Mouse (Mus musculus): ENCODE results near the gene Gimap7. TPM values are rescaled to one million over a fixed set of nuclear protein-coding genes. Genes with fewer than 3 reads are reported as not detected.

Gene Gimap7
- polyA plus RNA-seq, 1 experiment from 2014 or later = not detected

DNA sequence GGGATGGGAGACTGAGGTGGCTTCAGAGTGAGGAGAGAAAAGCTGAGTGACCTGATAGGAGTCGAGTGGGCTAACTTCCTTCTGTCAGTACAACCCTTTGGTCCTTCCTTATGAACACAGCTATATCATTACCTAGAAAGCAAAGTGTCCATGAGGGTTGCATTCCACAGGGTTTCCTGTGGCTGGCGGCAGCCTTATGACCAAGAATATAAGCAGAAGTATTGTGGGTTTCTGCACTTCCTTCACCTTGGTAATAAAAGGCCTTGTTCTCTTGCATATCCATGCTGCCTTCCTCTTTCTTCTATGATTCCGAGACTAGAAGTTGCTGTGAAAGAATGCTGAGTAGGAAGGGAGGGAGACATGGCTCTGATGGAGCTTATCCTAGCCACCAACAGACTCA, 19.5 kb upstream of the Gimap7 start:
- no peak overlapping the region for H3K27ac ChIP-seq
- no peak overlapping the region for H3K4me3 ChIP-seq
- DNase-seq (ENCODE audit: extremely low spot score, low spot score) = no peak
- no peaks in the 10 kb centered on the region for H3K9me3 ChIP-seq
- peaks cover 7% of the 10 kb centered on the region; the same call in 1 of the 2 replicates for H3K4me1 ChIP-seq
- WGBS = 79% methylated on average over 3 of the region's 3 CpGs
- no peaks in the 10 kb centered on the region for H3K36me3 ChIP-seq (replicated peaks)
- no peaks in the 10 kb centered on the region for H3K27me3 ChIP-seq (ENCODE audit: poor library complexity, severe bottlenecking)

DNA sequence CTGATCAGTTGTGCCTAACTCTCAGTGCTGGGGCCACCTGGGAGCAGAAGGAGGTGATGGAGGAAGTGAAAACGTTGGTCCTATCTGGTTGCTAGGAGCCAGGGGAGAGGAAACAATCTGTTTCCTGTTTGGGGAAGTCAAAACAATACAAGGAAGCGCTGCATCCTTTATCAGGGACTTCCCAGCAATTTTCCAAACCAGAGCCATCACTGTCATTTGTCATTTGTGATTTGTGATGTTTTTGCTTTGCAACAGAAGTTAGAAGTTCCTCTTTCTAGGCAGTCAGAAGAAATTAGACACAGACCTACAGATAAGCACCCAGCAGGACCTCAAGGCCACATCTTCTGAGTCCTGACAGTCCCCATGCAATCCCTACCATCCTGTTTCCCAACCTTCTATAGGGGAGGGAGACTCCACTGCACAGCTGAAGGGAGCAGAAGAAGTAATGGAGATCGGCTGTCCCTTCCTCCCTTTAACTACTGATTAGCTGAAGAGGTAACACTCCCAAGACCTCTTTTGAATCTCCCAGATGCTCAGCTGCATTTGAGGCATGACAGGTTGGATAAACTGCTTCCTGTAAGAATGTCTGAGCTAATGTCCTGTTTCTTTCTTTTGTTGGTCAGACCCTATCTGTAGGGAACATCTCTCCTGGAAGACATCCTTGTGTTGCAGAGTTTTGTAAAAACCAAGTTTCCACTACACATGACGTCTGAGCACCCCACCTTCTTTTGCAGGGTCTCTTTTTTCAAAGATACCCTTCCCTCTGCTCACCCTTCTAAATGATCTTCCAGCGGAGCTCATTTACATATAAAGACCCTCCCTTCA, 18.0 kb upstream of the Gimap7 start:
- Histone ChIP-seq H3K9me3 (no peaks in the 10 kb centered on the region), H3K4me1 (peaks cover 7% of the 10 kb centered on the region; the same call in 1 of the 2 replicates), H3K4me3 (no peak overlapping the region), H3K27ac (no peak overlapping the region), H3K27me3 (ENCODE audit: poor library complexity, severe bottlenecking) (no peaks in the 10 kb centered on the region), H3K36me3 (replicated peaks) (no peaks in the 10 kb centered on the region)
- 65% methylated on average over 5 of the region's 5 CpGs for WGBS
- no peak for DNase-seq (ENCODE audit: extremely low spot score, low spot score)

DNA sequence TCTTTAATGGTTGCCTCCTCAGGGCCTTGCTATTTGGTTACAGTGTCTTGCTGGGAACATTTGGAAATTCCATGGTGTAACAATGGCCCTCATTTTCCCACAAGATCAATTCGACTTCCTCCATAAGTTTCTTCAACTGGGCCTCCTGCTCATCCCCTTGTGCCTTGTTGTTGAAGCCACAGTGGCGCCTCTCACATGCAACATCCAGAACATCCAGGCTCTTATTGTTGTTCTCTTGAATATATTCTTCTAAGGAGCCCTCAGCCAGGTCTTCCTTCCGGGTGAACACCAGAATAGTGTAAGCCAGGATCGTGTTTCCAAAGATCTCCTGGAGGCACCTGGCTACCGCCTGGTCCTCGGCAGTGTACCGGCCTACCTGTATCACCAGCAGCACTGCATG, 16.3 kb upstream of the Gimap7 start:
- DNase-seq (ENCODE audit: extremely low spot score, low spot score) = no peak
- H3K4me3 ChIP-seq = no peak overlapping the region
- no peaks in the 10 kb centered on the region for H3K27me3 ChIP-seq (ENCODE audit: poor library complexity, severe bottlenecking)
- H3K27ac ChIP-seq = no peak overlapping the region
- 87% methylated on average over 7 of the region's 7 CpGs for WGBS
- H3K9me3 ChIP-seq = no peaks in the 10 kb centered on the region
- no peaks in the 10 kb centered on the region for H3K36me3 ChIP-seq (replicated peaks)
- H3K4me1 ChIP-seq = peaks cover 7% of the 10 kb centered on the region; the same call in 1 of the 2 replicates

DNA sequence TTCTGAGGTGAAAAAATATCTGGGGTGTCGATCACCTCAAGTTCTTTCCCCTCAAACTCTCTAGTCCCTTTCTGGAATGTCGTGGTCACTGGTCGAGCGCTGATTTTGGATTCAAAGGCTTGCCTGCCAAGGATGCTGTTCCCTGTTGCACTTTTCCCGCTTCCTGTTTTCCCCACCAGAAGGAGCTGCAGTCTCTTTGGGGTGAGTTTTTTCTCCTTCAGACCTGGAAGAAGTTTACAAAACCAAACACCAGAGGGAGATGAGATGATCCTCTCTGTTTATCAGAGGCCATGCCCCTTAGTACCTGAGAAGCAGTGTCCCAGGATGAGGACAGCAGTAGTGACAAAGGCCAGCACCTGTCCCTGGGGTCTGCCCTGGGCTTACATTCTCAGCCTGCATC, 15.8 kb upstream of the Gimap7 start:
- Histone ChIP-seq H3K4me3 (no peak overlapping the region), H3K36me3 (replicated peaks) (no peaks in the 10 kb centered on the region), H3K9me3 (no peaks in the 10 kb centered on the region), H3K27me3 (ENCODE audit: poor library complexity, severe bottlenecking) (no peaks in the 10 kb centered on the region), H3K4me1 (0 out of 2 replicates have a peak, but pooled peaks cover 4% of the 10 kb centered on the region), H3K27ac (no peak overlapping the region)
- no peak for DNase-seq (ENCODE audit: extremely low spot score, low spot score)
- WGBS = 74% methylated on average over 5 of the region's 5 CpGs

DNA sequence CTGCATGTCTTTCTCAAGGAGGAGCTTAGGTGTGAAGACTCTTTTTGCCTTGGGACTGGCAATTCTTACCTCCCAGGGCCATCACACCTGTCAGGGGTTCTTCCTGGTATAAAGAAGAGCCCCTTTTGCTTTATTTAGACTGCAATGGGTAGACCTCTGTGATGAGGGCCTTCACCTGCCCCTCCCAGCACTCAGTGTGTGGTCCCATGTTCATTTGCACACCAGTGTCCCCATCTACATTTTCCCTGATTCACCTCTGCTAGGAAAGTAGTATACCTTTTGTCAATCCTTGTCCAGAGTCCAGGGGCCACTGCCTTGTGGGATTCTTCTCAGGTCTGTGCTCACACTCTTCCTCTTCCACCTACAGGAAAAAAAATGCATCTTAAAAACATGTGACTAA, 14.3 kb upstream of the Gimap7 start:
- DNase-seq (ENCODE audit: extremely low spot score, low spot score) = no peak
- Histone ChIP-seq H3K4me3 (no peak overlapping the region), H3K27ac (no peak overlapping the region), H3K9me3 (no peaks in the 10 kb centered on the region), H3K4me1 (no peaks in the 10 kb centered on the region), H3K27me3 (ENCODE audit: poor library complexity, severe bottlenecking) (no peaks in the 10 kb centered on the region), H3K36me3 (replicated peaks) (no peaks in the 10 kb centered on the region)

DNA sequence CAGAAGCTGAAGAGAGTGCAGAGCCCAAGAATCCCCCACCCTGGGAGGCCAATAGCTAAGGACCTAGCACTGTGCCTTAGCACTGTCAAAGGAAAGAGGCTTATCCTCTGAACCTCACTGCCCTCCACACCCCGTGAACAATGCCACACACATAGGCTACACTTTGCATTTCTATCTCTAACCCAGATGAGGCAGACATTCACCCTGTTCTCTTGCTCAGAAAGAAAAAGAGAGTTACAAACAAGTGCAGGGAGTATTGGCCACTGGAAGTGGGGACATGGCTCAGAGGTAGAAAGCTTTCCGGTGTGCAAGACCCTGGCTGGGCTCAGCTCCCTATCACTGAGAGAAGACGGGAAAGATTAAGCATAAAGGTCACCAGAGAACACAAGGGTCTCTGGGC, 12.3 kb upstream of the Gimap7 start:
- WGBS = 47% methylated on average over 3 of the region's 3 CpGs
- H3K4me1 ChIP-seq = no peaks in the 10 kb centered on the region
- no peaks in the 10 kb centered on the region for H3K27me3 ChIP-seq (ENCODE audit: poor library complexity, severe bottlenecking)
- no peaks in the 10 kb centered on the region for H3K36me3 ChIP-seq (replicated peaks)
- no peak for DNase-seq (ENCODE audit: extremely low spot score, low spot score)
- no peak overlapping the region for H3K4me3 ChIP-seq
- H3K27ac ChIP-seq = no peak overlapping the region
- no peaks in the 10 kb centered on the region for H3K9me3 ChIP-seq

DNA sequence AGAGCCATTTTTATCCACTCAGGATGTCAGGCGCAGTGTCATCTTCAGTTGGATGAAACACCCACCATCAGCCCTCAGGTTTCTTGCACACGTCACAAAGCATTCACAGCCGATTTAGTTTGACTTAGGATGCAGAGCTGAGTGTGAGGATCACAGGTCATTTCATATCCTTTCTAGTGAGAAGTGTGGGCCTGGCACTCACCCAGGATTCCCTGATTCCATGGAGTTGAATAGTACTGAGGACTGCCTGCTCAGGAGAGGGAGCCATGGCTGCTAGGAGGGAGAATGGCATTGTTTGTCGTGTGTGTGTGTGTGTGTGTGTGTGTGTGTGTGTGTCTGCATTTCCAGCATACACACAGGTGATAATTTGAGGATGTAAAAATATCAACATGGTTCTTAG, 1.9 kb downstream of the Gimap7 start:
- DNase-seq (ENCODE audit: extremely low spot score, low spot score) = no peak
- 90% methylated on average over 4 of the region's 4 CpGs for WGBS

DNA sequence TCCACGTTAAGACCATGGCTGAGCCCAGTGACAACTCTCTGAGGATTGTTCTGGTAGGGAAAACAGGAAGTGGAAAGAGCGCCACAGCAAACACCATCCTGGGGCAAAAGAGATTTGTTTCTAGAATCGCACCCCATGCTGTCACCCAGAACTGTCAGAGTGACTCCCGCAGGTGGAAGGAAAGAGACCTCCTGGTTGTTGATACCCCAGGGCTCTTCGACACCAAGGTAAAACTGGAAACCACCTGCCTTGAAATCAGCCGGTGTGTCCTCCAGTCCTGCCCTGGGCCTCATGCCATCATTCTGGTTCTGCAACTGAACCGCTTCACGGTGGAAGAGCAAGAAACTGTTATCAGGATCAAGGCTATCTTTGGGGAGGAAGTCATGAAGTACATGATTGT, 5.0 kb downstream of the Gimap7 start:
- no peaks in the 10 kb centered on the region for H3K36me3 ChIP-seq (replicated peaks)
- 88% methylated on average over 8 of the region's 8 CpGs for WGBS
- H3K27ac ChIP-seq = no peak overlapping the region
- no peaks in the 10 kb centered on the region for H3K27me3 ChIP-seq (ENCODE audit: poor library complexity, severe bottlenecking)
- H3K4me3 ChIP-seq = no peak overlapping the region
- H3K4me1 ChIP-seq = peaks cover 14% of the 10 kb centered on the region
- DNase-seq (ENCODE audit: extremely low spot score, low spot score) = no peak
- H3K9me3 ChIP-seq = no peaks in the 10 kb centered on the region

More for the DNA sequence above, 1.9 kb downstream of the Gimap7 start:
- Histone ChIP-seq H3K27me3 (ENCODE audit: poor library complexity, severe bottlenecking) (no peaks in the 10 kb centered on the region), H3K4me3 (no peak overlapping the region), H3K4me1 (peaks cover 9% of the 10 kb centered on the region), H3K9me3 (no peaks in the 10 kb centered on the region), H3K27ac (no peak overlapping the region), H3K36me3 (replicated peaks) (no peaks in the 10 kb centered on the region)

DNA sequence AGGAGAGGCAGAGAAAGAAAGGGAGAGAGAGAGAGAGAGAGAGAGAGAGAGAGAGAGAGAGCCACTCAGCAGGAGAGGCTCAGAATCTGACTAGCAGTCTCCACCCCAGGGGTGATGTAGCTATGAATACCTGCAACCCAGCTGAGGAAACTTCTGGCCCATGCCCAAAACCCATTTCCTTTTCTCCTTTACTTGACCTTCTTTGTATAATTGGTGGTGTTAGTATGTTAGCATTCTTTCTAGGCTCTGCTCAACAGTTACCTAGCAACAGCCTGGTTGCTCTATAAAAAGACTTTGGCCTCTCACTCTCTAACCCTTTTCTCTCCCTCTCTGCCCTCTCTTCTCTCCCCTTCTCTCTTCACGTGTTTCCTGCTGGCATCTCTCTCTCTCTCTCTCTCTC, 7.1 kb downstream of the Gimap7 start:
- WGBS = 0% methylated on average over 1 of the region's 1 CpGs

DNA sequence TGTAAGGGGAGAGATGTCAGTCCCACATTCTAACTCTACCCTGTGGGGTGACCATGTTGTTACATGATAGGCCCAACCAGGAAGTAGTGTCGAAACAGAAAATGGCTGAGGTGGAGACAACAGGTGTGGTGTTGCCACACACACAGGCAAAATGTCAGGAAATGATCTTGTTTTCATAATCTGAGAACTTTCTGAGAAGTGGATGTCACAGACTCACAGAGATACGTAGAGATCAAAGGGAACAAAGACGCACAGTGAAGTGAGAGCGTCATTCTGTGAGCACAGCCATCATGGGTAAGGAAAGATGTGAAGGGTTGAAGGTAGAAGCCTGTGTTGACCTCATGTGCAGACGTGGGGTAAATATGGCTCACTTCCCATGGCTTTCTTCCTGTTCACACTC, 9.3 kb downstream of the Gimap7 start:
- 88% methylated on average over 5 of the region's 5 CpGs for WGBS
- Histone ChIP-seq H3K4me1 (peaks cover 14% of the 10 kb centered on the region), H3K4me3 (no peak overlapping the region), H3K9me3 (no peaks in the 10 kb centered on the region), H3K36me3 (replicated peaks) (no peaks in the 10 kb centered on the region), H3K27me3 (ENCODE audit: poor library complexity, severe bottlenecking) (no peaks in the 10 kb centered on the region), H3K27ac (no peak overlapping the region)
- no peak for DNase-seq (ENCODE audit: extremely low spot score, low spot score)

More for the DNA sequence above, 7.1 kb downstream of the Gimap7 start:
- Histone ChIP-seq H3K4me1 (peaks cover 14% of the 10 kb centered on the region), H3K27ac (no peak overlapping the region), H3K4me3 (no peak overlapping the region), H3K9me3 (no peaks in the 10 kb centered on the region), H3K36me3 (replicated peaks) (no peaks in the 10 kb centered on the region), H3K27me3 (ENCODE audit: poor library complexity, severe bottlenecking) (no peaks in the 10 kb centered on the region)
- DNase-seq (ENCODE audit: extremely low spot score, low spot score) = no peak

DNA sequence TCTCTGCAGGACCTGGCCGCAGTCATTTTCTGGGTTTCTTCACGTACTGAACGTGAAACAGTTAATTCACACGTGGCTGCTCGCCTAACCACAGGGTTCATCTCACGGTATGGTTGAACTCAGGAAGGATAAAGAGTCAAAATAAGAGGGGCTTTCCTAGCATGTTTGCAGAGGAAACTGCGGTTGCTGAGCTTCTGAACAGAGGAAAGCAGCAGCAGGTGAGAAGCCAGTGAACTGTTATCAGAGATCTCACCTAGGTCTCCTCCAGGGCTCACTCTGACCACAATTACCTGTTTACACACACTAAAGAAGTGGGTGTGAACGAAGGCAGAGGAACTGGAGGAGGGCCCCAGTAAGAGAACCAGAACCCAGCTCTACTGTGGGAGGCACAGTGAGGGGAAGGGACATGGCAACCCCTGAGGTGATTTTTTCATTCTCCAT, 14.5 kb downstream of the Gimap7 start:
- 60% methylated on average over 8 of the region's 8 CpGs for WGBS
- DNase-seq (ENCODE audit: extremely low spot score, low spot score) = no peak
- Histone ChIP-seq H3K4me3 (no peak overlapping the region), H3K27me3 (ENCODE audit: poor library complexity, severe bottlenecking) (no peaks in the 10 kb centered on the region), H3K27ac (no peak overlapping the region), H3K9me3 (no peaks in the 10 kb centered on the region), H3K36me3 (replicated peaks) (no peaks in the 10 kb centered on the region), H3K4me1 (no peaks in the 10 kb centered on the region)

DNA sequence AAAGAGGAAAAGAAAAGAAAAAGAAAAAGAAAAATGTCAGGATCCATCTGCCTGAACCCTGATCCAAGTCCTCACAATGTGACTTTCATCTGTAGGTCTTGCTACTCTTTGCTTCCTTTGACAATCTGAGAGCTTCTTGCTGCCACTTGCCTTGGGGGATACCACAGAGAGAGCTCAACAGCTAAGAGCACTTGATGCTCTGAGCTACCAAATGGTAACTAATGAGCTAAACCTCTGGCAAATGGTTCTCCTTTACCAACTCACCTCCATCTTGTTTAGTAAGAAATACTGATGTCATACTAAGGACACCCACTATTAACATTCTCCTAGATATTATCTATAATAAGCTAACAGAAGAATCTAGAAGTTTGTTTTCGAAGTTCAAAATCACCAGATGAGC, 15.2 kb downstream of the Gimap7 start:
- 81% methylated on average over 1 of the region's 1 CpGs for WGBS
- Histone ChIP-seq H3K27ac (no peak overlapping the region), H3K9me3 (no peaks in the 10 kb centered on the region), H3K27me3 (ENCODE audit: poor library complexity, severe bottlenecking) (no peaks in the 10 kb centered on the region), H3K4me1 (no peaks in the 10 kb centered on the region), H3K4me3 (no peak overlapping the region), H3K36me3 (replicated peaks) (no peaks in the 10 kb centered on the region)
- no peak for DNase-seq (ENCODE audit: extremely low spot score, low spot score)

DNA sequence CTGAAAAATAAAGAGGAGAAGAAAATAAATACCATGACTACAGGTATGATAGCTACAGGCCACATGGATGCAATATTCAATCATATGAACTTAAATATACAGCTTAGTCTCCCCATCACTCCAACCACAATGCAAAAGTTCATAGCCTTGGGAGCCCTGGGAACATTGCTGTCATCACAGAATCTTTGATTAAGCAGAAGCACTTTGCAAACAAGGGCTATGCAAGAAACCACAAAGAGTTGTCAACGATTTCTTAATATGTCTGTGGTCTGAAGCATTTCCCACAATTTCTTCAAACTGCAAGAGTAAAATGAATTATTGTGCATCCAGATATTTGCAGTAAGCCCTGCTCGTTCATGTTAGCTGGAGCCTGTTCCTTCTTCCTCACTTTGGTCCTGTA, 18.6 kb downstream of the Gimap7 start:
- no peak overlapping the region for H3K4me3 ChIP-seq
- no peaks in the 10 kb centered on the region for H3K9me3 ChIP-seq
- H3K27ac ChIP-seq = no peak overlapping the region
- peaks cover 20% of the 10 kb centered on the region for H3K27me3 ChIP-seq (ENCODE audit: poor library complexity, severe bottlenecking)
- H3K36me3 ChIP-seq (replicated peaks) = no peaks in the 10 kb centered on the region
- DNase-seq (ENCODE audit: extremely low spot score, low spot score) = no peak
- WGBS = 87% methylated on average over 2 of the region's 2 CpGs
- H3K4me1 ChIP-seq = peaks cover 14% of the 10 kb centered on the region

Measured in forebrain, embryonic 10.5 days (tissue).